Mouse (Mus musculus) adrenal gland, adult 18-20 months (tissue): ENCODE data around the gene Cap2. TPM values are rescaled to one million over a fixed set of nuclear protein-coding genes. Genes with fewer than 3 reads are reported as not detected.

Experiments used
- DNase-seq, 2 experiments: peaks; one replicate each; pipeline ENCODE4 v3.0.0; 2021 to 2022; ENCODE audit warnings: low spot score in 2 of 2
- total RNA-seq, 2 experiments: library from RNA; stranded (reverse); gene quantifications; 1 replicate in 1 of 2; 2 replicates in 1 of 2; pipeline ENCODE4 v1.2.3; 2021

Cap2 gene
- total RNA-seq, 2 experiments from 2014 or later: 5.1 to 5.6 TPM

DNA sequence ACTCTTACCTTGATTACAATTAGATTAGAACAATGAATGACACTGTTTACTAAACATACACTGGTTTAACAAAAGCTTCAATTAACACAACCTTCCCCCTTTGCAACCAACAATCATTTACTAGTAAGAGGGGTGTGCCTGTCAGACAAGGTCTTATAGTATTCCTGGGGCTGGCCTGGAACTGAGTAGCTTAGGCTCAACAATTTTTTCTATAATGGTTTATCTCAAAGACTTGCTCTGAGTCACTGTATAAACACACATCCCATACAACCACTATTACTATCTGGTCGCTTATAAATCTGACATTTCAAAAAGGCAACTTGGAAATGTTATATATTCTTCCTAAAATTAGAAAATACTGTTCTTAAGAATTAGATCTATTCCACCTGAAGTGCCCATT lies 181.7 kb downstream of the Cap2 start:
- DNase-seq: no peak

DNA sequence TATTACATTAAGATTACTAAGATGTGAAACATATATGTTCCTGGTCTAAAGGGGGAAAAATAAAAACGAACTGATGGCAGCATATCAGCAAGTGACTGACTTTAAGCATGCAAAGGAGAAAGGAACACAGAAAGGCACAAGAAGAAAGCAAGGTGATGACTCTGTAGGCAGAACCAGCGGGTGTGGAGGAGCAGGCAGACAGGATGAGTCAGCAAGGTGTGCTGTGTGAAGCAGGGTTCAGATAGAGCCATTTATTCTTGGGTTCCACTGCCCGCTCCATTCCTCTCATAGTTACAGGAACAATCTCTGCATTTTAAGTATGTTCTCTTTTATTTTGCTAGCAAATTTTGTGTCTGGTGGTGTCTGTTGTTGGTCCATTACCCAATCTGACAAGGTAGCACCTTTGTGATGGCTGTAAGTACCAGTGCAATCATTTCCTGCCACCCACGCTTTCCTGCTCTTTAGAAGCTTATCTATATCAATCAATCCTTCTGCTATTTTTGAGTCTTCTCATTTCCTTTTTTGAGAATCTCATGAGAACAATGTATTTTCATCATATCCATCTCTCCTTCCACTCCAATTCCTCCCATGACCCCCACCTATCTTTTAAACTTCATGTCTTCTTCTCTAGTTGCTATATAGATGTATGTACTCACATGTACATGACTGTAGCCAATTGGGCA lies 189.1 kb downstream of the Cap2 start:
- DNase-seq: no peak

DNA sequence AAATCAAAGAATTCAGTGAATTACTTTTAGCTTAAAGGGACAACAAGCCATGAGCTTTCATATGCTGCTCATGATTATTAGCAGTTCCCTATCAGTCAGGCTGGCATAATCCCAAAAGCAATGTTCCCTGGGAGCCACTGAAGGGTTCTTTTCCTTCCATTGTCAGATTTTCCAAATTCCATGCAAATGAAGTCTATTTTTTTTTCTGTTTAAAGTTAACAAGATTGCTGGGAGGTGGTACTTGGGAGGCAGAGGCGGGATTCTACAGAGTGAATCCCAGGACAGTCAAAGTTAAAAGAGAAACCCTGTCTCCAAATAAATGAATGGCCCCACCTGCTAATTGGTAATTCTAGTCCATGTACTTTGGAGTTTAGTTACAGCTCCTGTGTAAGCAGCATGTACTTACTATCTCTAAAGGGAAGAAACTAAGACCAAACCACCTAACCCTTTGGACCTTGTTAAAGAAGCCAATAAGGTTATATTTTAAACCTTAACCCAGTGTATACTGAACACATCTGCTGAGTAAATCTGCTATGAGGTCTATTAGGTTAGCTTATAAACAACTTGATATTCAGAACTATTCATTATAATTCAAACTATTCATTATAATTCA lies 193.8 kb downstream of the Cap2 start:
- DNase-seq: no peak

DNA sequence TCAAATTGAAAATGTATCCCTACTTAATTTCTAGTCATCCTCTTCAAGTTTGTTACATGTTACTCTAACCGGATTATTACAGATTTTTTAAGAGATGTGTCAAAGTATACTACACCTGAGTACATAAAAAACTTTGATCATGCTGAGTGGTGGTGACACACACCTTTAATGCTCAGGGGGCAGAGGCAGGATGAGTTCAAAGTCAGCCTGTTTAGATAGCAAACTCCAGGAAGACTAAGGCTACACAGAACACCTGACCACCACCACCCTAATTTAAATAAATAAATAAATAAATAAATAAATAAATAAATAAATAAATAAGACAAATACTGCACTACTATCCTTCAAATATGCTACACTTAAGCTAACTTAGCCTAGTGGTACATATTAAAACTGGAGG lies 194.3 kb downstream of the Cap2 start:
- DNase-seq: no peak

DNA sequence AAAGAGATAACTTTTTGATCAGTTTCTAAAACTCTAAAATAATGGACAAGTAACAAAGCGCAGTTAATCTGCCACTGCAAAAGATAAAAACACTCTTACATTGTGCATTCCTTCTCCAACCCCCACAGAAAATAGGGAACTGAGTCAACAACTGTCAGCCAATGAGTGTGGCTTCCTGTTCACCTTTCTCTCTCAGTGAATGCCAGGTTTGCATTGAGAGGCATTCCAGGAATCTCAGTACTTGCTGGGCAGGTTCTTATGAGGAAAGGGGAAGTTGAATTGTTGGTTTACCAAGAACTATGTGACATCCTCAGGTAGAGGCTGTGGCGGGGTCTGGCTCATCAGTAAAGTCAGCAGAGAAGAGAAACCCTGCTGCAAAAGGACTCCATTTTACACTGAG lies 195.1 kb downstream of the Cap2 start:
- no peak for DNase-seq

DNA sequence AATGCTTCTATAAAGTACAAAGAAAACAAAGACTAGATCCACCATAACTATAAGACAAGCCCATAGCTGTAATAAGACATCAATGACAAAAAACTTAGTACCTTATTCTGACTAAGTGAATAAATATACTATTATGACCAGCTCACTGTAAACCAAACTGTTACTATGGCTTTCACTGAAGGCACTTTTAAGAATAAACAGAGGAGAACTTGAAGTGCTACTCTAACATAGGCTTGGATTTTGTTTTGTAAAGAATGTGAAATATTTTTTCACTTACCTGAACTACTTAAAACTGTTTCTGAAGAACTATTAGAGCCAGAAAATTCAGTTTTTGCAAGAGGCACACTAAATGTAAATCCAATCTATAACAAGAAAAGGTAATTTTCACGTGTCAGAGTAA lies 197.7 kb downstream of the Cap2 start:
- DNase-seq: no peak

Other genes with a start within 250 kb of the Cap2 start
- under 1 TPM in 1 of 2 experiments, not detected in 1; 0.29 TPM for gene Stmnd1, start 228.1 kb upstream of the Cap2 start, total RNA-seq
- 1 to 10 TPM; 2.2 to 4.6 TPM for gene Rbm24, start 83.4 kb upstream of the Cap2 start, total RNA-seq
- 10 to 100 TPM; 48.5 to 49.6 TPM for gene Fam8a1, start 167.7 kb downstream of the Cap2 start, total RNA-seq
- 10 to 100 TPM; 51.0 to 58.3 TPM for gene Nup153, start 226.1 kb downstream of the Cap2 start, total RNA-seq